Mouse (Mus musculus) mesoderm, embryonic 11.5 days (tissue): ENCODE measurements at regions not wholly inside any gene's neighbourhood (a gene's known extent, or its start where the extent isn't known, plus 50 kb on each side); places are given as distances from the start of the nearest gene placed in this dataset.
"Not testable (repeated sequence)": the region's sequence is repeated elsewhere in the genome, so short reads cannot be mapped to it uniquely, and the experiment has no call there.

Source experiments
- DNase-seq: peaks from one replicate; pipeline ENCODE4 v3.0.0-alpha.2; 2012; ENCODE audit warnings: low read depth, low spot score

- DNase-seq: no peak
These were observed 54.4 kb upstream of the Lrpprc start for GRCm38 (mm10) chr17:84844950-84845349.

GRCm38 (mm10) chr17:84846141-84846540 lies 55.6 kb upstream of the Lrpprc start:
- DNase-seq: no peak

GRCm38 (mm10) chr17:84848385-84849030 lies 57.9 kb upstream of the Lrpprc start:
- DNase-seq: no peak

- DNase-seq: no peak
These were observed 58.4 kb upstream of the Lrpprc start for GRCm38 (mm10) chr17:84849031-84849405.

GRCm38 (mm10) chr17:84850464-84850863 lies 59.9 kb upstream of the Lrpprc start:
- DNase-seq: no peak

GRCm38 (mm10) chr17:84850893-84851292 lies 60.3 kb upstream of the Lrpprc start:
- DNase-seq: no peak

GRCm38 (mm10) chr17:84856971-84857370 lies 66.4 kb upstream of the Lrpprc start:
- no peak for DNase-seq

- DNase-seq: peak; percentile 37
These were observed 68.2 kb upstream of the Lrpprc start for GRCm38 (mm10) chr17:84858830-84859229.

- DNase-seq: no peak
These were observed 69.3 kb upstream of the Lrpprc start for GRCm38 (mm10) chr17:84859916-84860315.

- no peak for DNase-seq
These were observed 70.2 kb upstream of the Lrpprc start for GRCm38 (mm10) chr17:84860835-84861234.

- DNase-seq: not testable (repeated sequence)
These were observed 73.6 kb upstream of the Lrpprc start for GRCm38 (mm10) chr17:84864231-84864630.

GRCm38 (mm10) chr17:84865158-84865557 lies 74.6 kb upstream of the Lrpprc start:
- no peak for DNase-seq

- DNase-seq: no peak
These were observed 75.0 kb upstream of the Lrpprc start for GRCm38 (mm10) chr17:84865566-84865965.

GRCm38 (mm10) chr17:84869074-84869722 lies 78.6 kb upstream of the Lrpprc start:
- no peak for DNase-seq

- DNase-seq: no peak
These were observed 83.0 kb upstream of the Lrpprc start for GRCm38 (mm10) chr17:84873554-84873953.

- no peak for DNase-seq
These were observed 82.0 kb upstream of the Ppm1b start for GRCm38 (mm10) chr17:84874494-84874893.

GRCm38 (mm10) chr17:84875031-84875430 lies 81.5 kb upstream of the Ppm1b start:
- DNase-seq: no peak

- no peak for DNase-seq
These were observed 80.5 kb upstream of the Ppm1b start for GRCm38 (mm10) chr17:84876037-84876436.

GRCm38 (mm10) chr17:84877176-84877863 lies 79.2 kb upstream of the Ppm1b start:
- DNase-seq: no peak

- peak; percentile 74 for DNase-seq
These were observed 78.7 kb upstream of the Ppm1b start for GRCm38 (mm10) chr17:84877864-84878224.

GRCm38 (mm10) chr17:84878316-84878715 lies 78.2 kb upstream of the Ppm1b start:
- no peak for DNase-seq

- no peak for DNase-seq
These were observed 77.4 kb upstream of the Ppm1b start for GRCm38 (mm10) chr17:84879146-84879545.

- no peak for DNase-seq
These were observed 75.6 kb upstream of the Ppm1b start for GRCm38 (mm10) chr17:84880946-84881345.
